Mouse (Mus musculus) fat pad, adult 2 months (tissue): ENCODE data around the gene Cyb5d1.

Experiments used
- DNase-seq: peaks from one replicate; pipeline ENCODE4 v3.0.0-alpha.2; 2011; ENCODE audit warnings: low read depth, low spot score; ENCODE audit errors: extremely low read depth

Cyb5d1 gene

DNA sequence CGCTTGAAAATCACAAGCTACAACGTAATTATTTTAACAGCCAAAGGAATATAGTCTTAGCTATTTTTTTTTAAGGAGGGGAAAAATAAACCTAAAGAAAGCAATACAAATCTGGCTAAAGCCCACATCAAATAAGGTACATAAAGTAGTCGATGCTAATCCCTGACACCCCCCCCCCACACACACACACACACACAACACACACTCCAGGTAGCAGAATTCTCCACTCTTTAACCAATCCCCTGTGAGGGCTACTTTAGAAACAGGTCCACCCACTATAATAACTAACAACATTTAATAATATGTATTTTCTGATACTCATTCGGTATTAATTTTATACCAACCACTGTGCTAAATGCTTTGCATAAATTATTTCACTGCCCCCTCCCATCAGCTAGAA, 21.1 kb upstream of the Cyb5d1 start:
- no peak for DNase-seq

GRCm38 (mm10) chr11:69415668-69416451, 20.4 kb upstream of the Cyb5d1 start:
- no peak for DNase-seq

- DNase-seq = no peak
Observed at GRCm38 (mm10) chr11:69415327-69415667, 19.9 kb upstream of the Cyb5d1 start.

GRCm38 (mm10) chr11:69414421-69415326, 19.2 kb upstream of the Cyb5d1 start:
- DNase-seq = no peak

DNA sequence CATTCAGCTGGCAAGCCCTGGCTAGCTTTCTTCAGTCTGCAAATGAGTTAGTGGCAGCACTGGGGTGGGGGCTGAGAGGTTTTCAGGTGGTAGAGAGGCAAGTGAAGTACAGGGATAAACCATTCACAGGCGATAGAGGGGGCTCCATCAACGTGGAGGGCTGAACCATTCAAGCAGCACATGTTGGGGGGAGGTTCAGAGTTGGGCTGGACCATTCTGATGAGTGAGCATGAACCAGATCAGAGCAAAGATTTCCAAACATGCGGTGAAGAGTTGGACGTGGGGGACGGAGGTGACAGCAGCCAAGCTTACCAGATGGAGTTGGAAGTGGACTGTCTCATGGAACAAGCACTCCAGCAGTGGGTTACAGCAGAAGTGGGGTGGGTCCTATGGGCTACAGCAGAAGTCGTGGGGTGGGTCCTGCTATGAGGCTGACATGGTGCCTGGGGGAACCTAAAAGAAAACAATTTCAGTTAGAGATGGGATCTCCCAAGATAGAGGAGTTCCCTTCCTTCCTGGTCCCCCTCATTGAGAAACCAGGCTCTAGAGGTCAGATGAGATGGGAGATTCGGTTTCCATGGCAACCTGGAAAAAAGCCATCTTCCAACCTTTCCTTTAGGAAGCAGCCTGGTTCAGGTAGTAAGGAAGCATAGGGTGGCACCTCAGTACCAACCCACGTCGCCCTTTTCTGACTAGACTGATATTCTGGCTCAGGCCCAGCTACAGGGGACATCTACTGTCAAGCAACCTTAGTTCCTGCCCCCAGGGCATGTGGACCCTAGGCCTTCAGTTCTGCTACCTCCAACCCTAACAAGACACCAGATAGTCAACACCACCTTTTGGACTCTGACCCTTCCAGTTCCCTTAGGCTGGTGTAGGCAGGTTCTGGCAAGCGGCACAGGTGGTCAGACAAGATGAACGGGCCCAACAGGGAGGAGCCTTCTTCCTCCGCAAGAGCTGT, 18.1 kb upstream of the Cyb5d1 start, which contains the start of gene Kdm6b:
Kdm6b (minus strand) TSS at position 455 of the 961 bp plus-strand sequence.
- DNase-seq = no peak

DNA sequence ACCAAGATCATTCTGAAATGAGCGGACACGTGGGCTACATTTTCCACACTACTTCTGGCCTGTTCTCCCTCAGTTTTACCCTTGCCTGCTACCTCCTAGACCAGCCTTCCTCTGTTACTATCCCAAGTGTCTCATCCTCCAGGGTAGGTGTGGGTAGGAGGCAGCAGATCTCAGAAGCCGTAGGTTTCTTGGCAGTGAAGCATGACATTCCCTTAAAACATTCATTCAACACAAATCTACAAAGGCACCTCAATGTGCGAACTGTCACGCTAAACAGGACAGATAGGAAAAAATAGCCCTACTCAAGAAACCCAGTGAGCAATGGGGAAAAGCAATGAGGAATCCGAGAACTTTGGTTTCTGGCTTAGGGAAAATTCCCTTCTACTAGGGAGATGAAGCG, 17.1 kb upstream of the Cyb5d1 start:
- DNase-seq = no peak

- DNase-seq = no peak
Observed at GRCm38 (mm10) chr11:69411538-69412203, 16.2 kb upstream of the Cyb5d1 start.

DNA sequence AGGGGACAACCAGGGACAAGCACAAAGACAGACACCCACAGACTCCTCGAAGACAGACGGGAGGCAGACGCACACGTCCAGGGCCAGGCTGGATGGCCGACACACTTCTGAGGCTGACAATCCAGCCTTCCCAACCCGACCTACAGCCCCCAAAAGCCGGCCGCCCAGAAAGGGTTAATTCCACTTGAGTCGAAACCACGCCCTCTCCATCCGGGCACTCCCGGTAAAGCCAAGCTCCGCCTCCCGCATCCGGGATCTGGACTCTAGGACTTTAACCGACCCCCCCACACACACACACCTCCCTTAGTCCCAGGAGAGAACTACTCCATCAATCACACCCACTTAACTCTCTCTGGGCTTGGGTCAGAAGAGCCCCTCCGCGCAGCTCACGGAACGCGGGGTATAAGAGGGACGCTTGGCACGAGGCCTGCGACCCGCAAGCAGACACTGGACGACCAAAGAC, 15.7 kb upstream of the Cyb5d1 start:
- no peak for DNase-seq

DNA sequence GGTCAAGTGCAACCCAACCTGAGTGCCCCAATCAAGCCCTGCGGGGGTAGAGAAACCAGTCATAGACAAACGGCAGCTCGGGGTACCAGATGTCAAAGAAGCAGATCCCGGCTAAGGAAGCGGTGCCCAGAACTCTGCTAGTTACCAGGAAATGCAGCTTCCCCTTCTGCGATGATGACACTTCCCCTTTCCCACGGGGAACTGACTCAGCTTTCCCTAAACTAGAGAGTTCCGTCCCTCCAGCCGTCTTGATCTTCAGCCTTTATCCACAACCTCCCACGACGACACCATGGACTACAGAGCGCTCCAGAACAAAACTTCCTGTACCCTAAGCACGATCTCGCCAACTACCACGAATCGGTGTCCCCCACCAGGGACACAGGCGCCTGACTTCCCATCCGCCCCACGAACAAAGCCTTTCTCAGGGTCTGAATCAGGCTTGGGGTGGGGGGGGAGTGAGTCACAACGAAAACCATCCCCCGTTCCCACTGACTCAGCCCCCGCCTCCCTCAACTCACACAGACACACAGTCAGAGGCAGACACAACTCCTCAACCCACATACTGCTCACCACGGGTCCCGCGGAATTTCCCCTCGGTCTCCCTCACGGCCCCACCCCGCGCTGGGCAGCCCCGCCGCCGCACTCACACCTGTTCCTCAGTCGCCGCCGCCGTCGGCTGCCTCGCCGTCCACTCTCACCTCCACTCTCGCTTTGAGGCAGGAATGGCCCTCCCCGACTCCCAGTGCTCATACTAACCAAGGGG, 15.1 kb upstream of the Cyb5d1 start:
- no peak for DNase-seq

GRCm38 (mm10) chr11:69410045-69410309, 14.5 kb upstream of the Cyb5d1 start:
- DNase-seq = no peak

DNA sequence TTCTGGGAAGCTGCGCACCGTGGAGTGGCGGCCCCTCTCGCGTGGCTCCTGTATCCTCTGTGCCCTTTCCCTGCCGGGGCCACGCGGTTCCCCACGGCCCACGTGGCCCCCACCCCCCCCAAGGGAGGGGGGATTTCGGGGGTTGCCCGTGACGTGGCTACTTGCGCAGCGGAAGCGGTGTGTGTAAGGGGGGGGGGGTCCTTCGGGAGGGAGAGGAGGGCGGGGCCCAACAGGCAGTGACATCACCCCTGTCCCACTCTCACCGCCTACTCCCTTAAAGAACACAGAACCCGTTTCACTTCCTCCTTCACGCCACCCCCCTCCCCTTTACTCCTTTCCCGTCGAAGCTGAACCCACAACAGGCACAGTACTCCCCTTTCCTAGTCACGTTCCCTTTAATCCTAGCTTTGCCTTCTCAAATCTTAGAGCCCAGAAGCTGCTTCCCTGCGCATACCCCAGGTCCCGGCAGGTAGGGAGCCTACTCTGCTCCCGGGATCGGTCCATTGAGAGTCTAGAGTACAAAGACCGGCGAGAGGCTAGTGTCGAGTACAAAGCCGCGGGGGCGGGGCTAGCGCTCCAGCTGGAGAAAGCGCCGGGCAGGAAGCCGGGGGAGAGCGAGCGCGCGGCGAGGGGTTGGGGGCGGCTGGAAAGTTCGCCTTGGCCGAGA, 14.1 kb upstream of the Cyb5d1 start:
- DNase-seq = no peak

DNA sequence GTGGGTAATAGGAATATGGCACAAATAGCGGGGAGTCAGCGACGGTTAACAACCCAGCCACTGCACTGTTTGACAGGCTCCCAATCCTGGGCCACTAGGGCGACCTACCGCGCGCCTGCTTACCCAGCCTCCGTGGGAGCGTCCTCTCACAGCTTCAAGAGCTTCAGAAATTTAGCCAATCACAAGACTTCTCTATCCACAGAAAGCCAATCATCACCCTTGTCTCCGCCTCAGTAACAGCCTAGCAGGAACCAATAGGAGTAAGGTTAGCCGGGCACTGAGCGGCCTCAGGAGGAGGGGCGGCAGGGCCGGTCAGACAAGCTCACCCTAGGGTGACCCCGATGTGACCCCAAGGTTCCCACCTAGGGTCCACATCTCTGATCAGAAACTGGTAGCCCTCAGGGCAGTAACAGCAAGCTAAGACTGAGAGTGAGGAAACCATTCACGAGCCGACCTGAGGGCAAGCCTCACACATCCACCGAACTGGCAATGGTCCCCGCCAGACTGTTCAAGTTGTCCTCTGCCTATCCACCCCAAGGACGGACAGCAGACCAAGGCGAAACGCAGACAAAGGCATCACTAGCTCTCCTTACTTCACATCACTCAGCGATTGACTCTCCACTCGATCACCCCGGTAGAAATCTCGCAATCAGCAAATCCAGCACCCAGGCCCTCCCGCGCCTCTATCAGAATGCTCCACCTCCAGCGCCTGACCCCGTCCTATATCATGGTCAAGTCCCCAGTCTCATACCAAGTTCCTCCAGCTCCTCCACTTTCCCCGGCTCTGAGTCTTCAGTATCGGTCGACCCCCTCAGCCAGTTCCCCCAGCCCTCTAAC, 13.3 kb upstream of the Cyb5d1 start:
- DNase-seq = no peak

DNA sequence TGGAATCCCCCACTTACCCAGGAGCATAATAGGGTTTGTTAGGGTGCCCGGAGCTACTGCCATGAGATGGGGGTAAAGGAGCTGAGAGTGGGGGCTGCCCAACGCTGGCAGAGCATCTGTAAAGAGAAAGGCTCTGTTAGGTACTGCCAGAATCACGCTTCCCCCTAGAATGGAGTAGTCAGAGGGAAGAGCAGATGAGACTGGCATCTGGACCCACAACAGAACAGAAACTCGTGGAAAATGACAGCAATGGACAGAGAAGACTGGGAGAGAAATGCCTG, 12.2 kb upstream of the Cyb5d1 start:
- DNase-seq = no peak

- DNase-seq = no peak
Observed at GRCm38 (mm10) chr11:69406867-69407723, 11.7 kb upstream of the Cyb5d1 start.

DNA sequence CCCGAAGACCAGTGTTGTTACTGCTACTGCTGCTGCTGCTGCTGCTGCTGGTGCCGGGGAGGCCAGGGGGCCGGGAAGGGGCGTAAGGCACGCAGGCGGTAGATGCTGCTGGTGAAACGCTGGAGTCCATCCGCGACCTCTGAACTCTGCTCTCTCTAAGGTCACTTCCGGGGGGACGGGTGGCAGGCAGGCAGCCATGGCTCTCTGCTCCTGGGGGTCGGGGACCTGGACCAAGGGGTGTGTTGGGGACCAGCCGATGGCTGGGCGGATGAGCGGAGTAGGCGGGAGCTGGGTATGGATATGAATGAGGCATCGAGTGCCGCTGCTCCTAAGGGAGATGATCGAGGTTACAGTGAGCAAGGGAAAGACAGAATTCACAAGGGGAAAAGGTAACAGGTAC, 10.9 kb upstream of the Cyb5d1 start:
- DNase-seq = no peak

GRCm38 (mm10) chr11:69405397-69406200, 10.2 kb upstream of the Cyb5d1 start:
- no peak for DNase-seq
